Mouse (Mus musculus): ENCODE results near the gene Rps6kc1.

GRCm38 (mm10) chr1:190682021-190682926 lies 229.3 kb downstream of the Rps6kc1 start:
- TF ChIP-seq TBP (conservative IDR thresholded peaks at IDR 0.05; ENCODE audit: low read depth, low read length) (no peak), CTCF (conservative IDR thresholded peaks at IDR 0.05 in 1 of 2, IDR thresholded peaks at IDR 0.05 in 1 of 2; ENCODE audit: low read depth in 2 of 2, low read length in 2 of 2) (no peak), TCF12 (IDR thresholded peaks at IDR 0.05; ENCODE audit: low read depth, low read length) (no peak), POLR2A (IDR thresholded peaks at IDR 0.05; ENCODE audit: low read depth, low read length) (no peak), SMC3 (IDR thresholded peaks at IDR 0.05; ENCODE audit: low read depth, low read length) (no peak), ELF1 (IDR thresholded peaks at IDR 0.05; ENCODE audit: low read depth, low read length) (no peak), GABPA (IDR thresholded peaks at IDR 0.05; ENCODE audit: insufficient replicate concordance, low read depth, low read length) (no peak), EP300 (IDR thresholded peaks at IDR 0.05; ENCODE audit: low read length) (no peak), ZKSCAN1 (IDR thresholded peaks at IDR 0.05; ENCODE audit: borderline replicate concordance, low read depth, low read length) (no peak), ZC3H11A (IDR thresholded peaks at IDR 0.05; ENCODE audit: low read depth, low read length) (no peak), ETS1 (conservative IDR thresholded peaks at IDR 0.05; ENCODE audit: low read depth, low read length) (no peak), MAX (IDR thresholded peaks at IDR 0.05; ENCODE audit: low read length) (no peak)

All from CH12.LX (cell line).